Mouse (Mus musculus): ENCODE results near the gene Grin2c. TPM values are rescaled to one million over a fixed set of nuclear protein-coding genes. Genes with fewer than 3 reads are reported as not detected.

Gene Grin2c
- polyA plus RNA-seq, 1 experiment from 2014 or later, result not detected

GRCm38 (mm10) chr11:115265771-115266399 is 1.2 kb downstream of the Grin2c start:
- WGBS, result 4% methylated on average over 20 of the region's 20 CpGs
- H3K27me3 ChIP-seq (replicated peaks; ENCODE audit: control insufficient read depth, insufficient read depth, low read length), result peaks cover 82% of the 10 kb centered on the region
- peaks cover 7% of the 10 kb centered on the region; the same call in 1 of the 2 replicates for H3K36me3 ChIP-seq (ENCODE audit: control insufficient read depth, insufficient read depth, low read length)
- peaks cover 8% of the 10 kb centered on the region for H3K4me1 ChIP-seq (replicated peaks; ENCODE audit: control insufficient read depth, insufficient read depth, low read length)
- ATAC-seq (replicated peaks; ENCODE audit: low FRiP score, low TSS enrichment, low read depth) (no peak), DNase-seq (ENCODE audit: low spot score) (no peak)
- no peak overlapping the region for H3K27ac ChIP-seq (ENCODE audit: low read depth)
- H3K4me2 ChIP-seq (ENCODE audit: low read length), result no peak overlapping the region
- no peak overlapping the region for H3K4me3 ChIP-seq (ENCODE audit: low read depth, low read length)
- no peak overlapping the region for H3K9ac ChIP-seq (ENCODE audit: low read length)
- H3K9me3 ChIP-seq (ENCODE audit: control insufficient read depth, low read length), result no peaks in the 10 kb centered on the region

DNA sequence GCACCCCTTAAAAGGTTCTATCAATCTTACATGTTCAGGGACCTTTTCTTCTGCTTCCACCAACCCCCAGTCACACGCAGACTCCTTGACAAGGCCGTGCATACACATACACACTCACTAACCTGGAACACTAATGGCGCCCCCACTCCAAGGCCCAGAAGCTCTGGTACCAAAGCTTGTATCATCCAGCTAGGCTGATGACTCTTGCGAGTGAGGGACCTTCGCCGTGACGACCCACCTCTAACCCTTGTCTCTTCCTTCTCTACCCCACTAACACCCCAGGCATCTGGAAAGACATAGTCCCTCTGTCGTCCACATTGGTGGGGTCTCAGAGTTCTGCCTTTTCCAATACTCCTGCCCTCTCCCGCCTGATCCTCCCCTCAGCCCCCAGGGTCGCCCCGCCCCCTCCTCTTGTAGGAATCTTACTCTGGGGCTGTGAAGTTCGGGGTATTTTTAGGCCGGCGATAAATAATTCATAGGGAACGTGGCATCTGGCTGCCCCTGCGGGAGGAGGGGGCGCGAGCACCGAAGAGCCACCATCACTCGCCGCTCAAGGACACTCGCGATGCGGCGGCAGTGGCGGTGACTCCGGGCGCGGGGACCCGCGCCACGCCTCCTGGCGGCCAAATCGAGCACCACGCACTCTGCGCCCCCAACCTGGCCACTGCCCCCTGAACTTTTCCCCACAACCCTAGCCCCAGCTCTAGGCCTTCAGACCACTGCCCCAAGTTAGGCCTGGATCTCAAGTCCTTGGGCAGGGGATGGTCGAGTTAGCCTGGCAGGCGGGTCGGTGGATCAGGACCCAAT is 2.0 kb downstream of the Grin2c start:
- H3K9ac ChIP-seq (ENCODE audit: low read length), result no peak overlapping the region
- H3K4me3 ChIP-seq (ENCODE audit: low read depth, low read length), result 0 out of 2 replicates have a peak overlapping the region, but pooled peaks have one; percentile 4
- peaks cover 89% of the 10 kb centered on the region for H3K27me3 ChIP-seq (replicated peaks; ENCODE audit: control insufficient read depth, insufficient read depth, low read length)
- peak overlapping the region; percentile 46 for H3K4me2 ChIP-seq (ENCODE audit: low read length)
- no peak for DNase-seq (ENCODE audit: low spot score)
- ATAC-seq (replicated peaks; ENCODE audit: low FRiP score, low TSS enrichment, low read depth), result no peak
- H3K36me3 ChIP-seq (ENCODE audit: control insufficient read depth, insufficient read depth, low read length), result peaks cover 7% of the 10 kb centered on the region; the same call in 1 of the 2 replicates
- H3K9me3 ChIP-seq (ENCODE audit: control insufficient read depth, low read length), result no peaks in the 10 kb centered on the region
- peaks cover 8% of the 10 kb centered on the region for H3K4me1 ChIP-seq (replicated peaks; ENCODE audit: control insufficient read depth, insufficient read depth, low read length)
- H3K27ac ChIP-seq (ENCODE audit: low read depth), result no peak overlapping the region
- WGBS, result 9% methylated on average over 38 of the region's 39 CpGs

- WGBS, result 65% methylated on average over 7 of the region's 7 CpGs
- Histone ChIP-seq H3K36me3 (ENCODE audit: control insufficient read depth, insufficient read depth, low read length) (peaks cover 5% of the 10 kb centered on the region; the same call in 1 of the 2 replicates), H3K9me3 (ENCODE audit: control insufficient read depth, low read length) (no peaks in the 10 kb centered on the region), H3K9ac (ENCODE audit: low read length) (no peak overlapping the region), H3K4me2 (ENCODE audit: low read length) (no peak overlapping the region), H3K27ac (ENCODE audit: low read depth) (no peak overlapping the region), H3K4me3 (ENCODE audit: low read depth, low read length) (no peak overlapping the region), H3K27me3 (replicated peaks; ENCODE audit: control insufficient read depth, insufficient read depth, low read length) (peaks cover 91% of the 10 kb centered on the region), H3K4me1 (replicated peaks; ENCODE audit: control insufficient read depth, insufficient read depth, low read length) (peaks cover 8% of the 10 kb centered on the region)
- DNase-seq (ENCODE audit: low spot score) (no peak), ATAC-seq (replicated peaks; ENCODE audit: low FRiP score, low TSS enrichment, low read depth) (no peak)
Measured at GRCm38 (mm10) chr11:115264136-115264861, 2.7 kb downstream of the Grin2c start.

DNA sequence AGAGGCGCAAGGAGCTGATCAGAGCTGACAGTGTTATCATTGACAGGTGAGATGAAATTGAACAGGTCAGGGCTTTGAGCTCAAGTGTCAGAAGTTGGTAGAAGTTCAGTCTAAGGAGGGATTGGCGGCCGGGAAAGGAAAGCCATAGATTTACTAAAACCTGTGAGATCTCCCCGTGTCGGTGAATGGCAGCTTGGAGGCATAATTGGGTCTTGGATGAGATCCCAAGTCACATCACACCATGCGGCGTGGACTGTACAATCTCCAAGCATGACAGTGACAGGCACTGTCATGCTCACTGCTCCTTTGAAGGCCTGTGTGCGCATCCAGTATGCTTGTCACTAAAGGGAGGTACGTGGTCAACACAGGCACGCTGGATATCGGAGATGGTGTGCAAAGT is 4.1 kb downstream of the Grin2c start:
- no peak overlapping the region for H3K4me3 ChIP-seq (ENCODE audit: low read depth, low read length)
- DNase-seq (ENCODE audit: low spot score) (no peak), ATAC-seq (replicated peaks; ENCODE audit: low FRiP score, low TSS enrichment, low read depth) (no peak)
- 76% methylated on average over 11 of the region's 11 CpGs for WGBS
- H3K27me3 ChIP-seq (replicated peaks; ENCODE audit: control insufficient read depth, insufficient read depth, low read length), result peaks cover 91% of the 10 kb centered on the region
- H3K9me3 ChIP-seq (ENCODE audit: control insufficient read depth, low read length), result no peaks in the 10 kb centered on the region
- H3K4me1 ChIP-seq (replicated peaks; ENCODE audit: control insufficient read depth, insufficient read depth, low read length), result peaks cover 8% of the 10 kb centered on the region
- H3K36me3 ChIP-seq (ENCODE audit: control insufficient read depth, insufficient read depth, low read length), result no peaks in the 10 kb centered on the region
- no peak overlapping the region for H3K4me2 ChIP-seq (ENCODE audit: low read length)
- H3K27ac ChIP-seq (ENCODE audit: low read depth), result no peak overlapping the region
- no peak overlapping the region for H3K9ac ChIP-seq (ENCODE audit: low read length)

DNA sequence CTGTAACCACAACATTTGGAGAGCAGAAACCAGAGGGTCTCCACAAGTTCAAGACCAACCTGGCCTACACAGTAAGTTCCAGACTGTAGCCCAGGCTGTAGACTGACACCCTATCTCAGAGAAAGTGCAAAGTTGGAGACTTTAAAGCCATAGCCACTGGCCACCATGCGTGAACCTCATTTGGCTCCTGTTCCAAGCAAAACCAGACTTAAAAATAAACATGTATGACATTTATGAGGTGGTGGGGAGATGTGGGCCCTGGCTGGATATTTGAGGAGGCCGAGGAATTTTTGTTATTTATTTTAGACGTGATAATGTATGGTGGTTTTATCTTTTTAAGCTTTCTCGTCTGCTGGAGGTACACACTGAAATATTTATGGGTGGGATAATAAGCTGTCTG is 7.9 kb downstream of the Grin2c start:
- no peaks in the 10 kb centered on the region for H3K9me3 ChIP-seq (ENCODE audit: control insufficient read depth, low read length)
- DNase-seq (ENCODE audit: low spot score), result no peak
- H3K4me3 ChIP-seq (ENCODE audit: low read depth, low read length), result no peak overlapping the region
- no peak overlapping the region for H3K4me2 ChIP-seq (ENCODE audit: low read length)
- H3K36me3 ChIP-seq (ENCODE audit: control insufficient read depth, insufficient read depth, low read length), result no peaks in the 10 kb centered on the region
- H3K27me3 ChIP-seq (replicated peaks; ENCODE audit: control insufficient read depth, insufficient read depth, low read length), result peaks cover 77% of the 10 kb centered on the region
- 28% methylated on average over 4 of the region's 4 CpGs for whole genome bisulfite sequencing
- no peak for ATAC-seq (replicated peaks; ENCODE audit: low FRiP score, low TSS enrichment, low read depth)
- no peak overlapping the region for H3K27ac ChIP-seq (ENCODE audit: low read depth)
- H3K9ac ChIP-seq (ENCODE audit: low read length), result no peak overlapping the region
- no peaks in the 10 kb centered on the region for H3K4me1 ChIP-seq (replicated peaks; ENCODE audit: control insufficient read depth, insufficient read depth, low read length)

- DNase-seq (ENCODE audit: low spot score), result peak; percentile 72
- ATAC-seq (replicated peaks; ENCODE audit: low FRiP score, low TSS enrichment, low read depth), result 0 out of 2 replicates have a peak, but pooled peaks have one; percentile 41
- Histone ChIP-seq H3K27ac (ENCODE audit: low read depth) (no peak overlapping the region), H3K36me3 (ENCODE audit: control insufficient read depth, insufficient read depth, low read length) (no peaks in the 10 kb centered on the region), H3K4me1 (replicated peaks; ENCODE audit: control insufficient read depth, insufficient read depth, low read length) (no peaks in the 10 kb centered on the region), H3K4me3 (ENCODE audit: low read depth, low read length) (peak overlapping the region; percentile 16; the same call in 1 of the 2 replicates), H3K9ac (ENCODE audit: low read length) (no peak overlapping the region), H3K4me2 (ENCODE audit: low read length) (peak overlapping the region; percentile 30; the same call in 1 of the 2 replicates), H3K9me3 (ENCODE audit: control insufficient read depth, low read length) (no peaks in the 10 kb centered on the region), H3K27me3 (replicated peaks; ENCODE audit: control insufficient read depth, insufficient read depth, low read length) (peaks cover 66% of the 10 kb centered on the region)
- WGBS, result 15% methylated on average over 58 of the region's 59 CpGs
Measured at GRCm38 (mm10) chr11:115257775-115258510, 9.1 kb downstream of the Grin2c start.

DNA sequence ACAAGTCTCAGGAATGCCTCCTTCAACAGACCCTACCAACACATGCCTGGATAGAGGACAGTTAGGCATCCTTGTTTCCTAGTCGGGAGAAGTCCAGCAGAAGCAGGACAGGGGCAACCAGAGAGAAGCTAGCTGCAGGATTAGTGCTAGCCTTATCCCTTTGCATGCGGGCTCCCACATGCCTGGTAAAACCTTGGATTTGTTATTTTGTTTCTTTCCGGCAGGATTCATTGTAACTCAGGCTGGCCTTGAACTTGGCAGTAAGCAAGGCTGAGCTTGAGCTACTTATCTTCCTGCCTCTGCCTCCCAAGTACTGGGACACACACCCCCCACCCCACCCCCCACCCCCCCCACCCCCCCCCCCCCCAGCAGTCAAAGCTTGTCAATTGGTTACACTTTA is 15.8 kb downstream of the Grin2c start:
- Histone ChIP-seq H3K36me3 (ENCODE audit: control insufficient read depth, insufficient read depth, low read length) (no peaks in the 10 kb centered on the region), H3K4me2 (ENCODE audit: low read length) (no peak overlapping the region), H3K9me3 (ENCODE audit: control insufficient read depth, low read length) (no peaks in the 10 kb centered on the region), H3K27ac (ENCODE audit: low read depth) (no peak overlapping the region), H3K4me3 (ENCODE audit: low read depth, low read length) (no peak overlapping the region), H3K4me1 (replicated peaks; ENCODE audit: control insufficient read depth, insufficient read depth, low read length) (peaks cover 9% of the 10 kb centered on the region), H3K27me3 (replicated peaks; ENCODE audit: control insufficient read depth, insufficient read depth, low read length) (peaks cover 65% of the 10 kb centered on the region), H3K9ac (ENCODE audit: low read length) (no peak overlapping the region)
- 60% methylated on average over 3 of the region's 3 CpGs for WGBS
- ATAC-seq (replicated peaks; ENCODE audit: low FRiP score, low TSS enrichment, low read depth) (no peak), DNase-seq (ENCODE audit: low spot score) (no peak)
